Mouse (Mus musculus): ENCODE measurements around the gene Plekhm3. TPM values are rescaled to one million over a fixed set of nuclear protein-coding genes. Genes with fewer than 3 reads are reported as not detected.

Plekhm3 gene
- total and polyA plus RNA-seq, 2 experiments from 2014 or later = 5.3 to 13.2 TPM

GRCm38 (mm10) chr1:64946106-64946505, 10.5 kb downstream of the Plekhm3 start:
- no peak for DNase-seq
- Histone ChIP-seq H3K4me3 (ENCODE audit: low read depth, low read length) (no peak overlapping the region), H3K27me3 (ENCODE audit: insufficient read depth, low read length) (no peaks in the 10 kb centered on the region), H3K4me2 (ENCODE audit: low read depth) (no peak overlapping the region), H3K9me3 (ENCODE audit: low read length) (0 out of 2 replicates have a peak, but pooled peaks cover 3% of the 10 kb centered on the region), H3K4me1 (ENCODE audit: insufficient read depth) (no peaks in the 10 kb centered on the region), H3K27ac (ENCODE audit: low read depth, low read length) (no peak overlapping the region), H3K36me3 (ENCODE audit: insufficient read depth) (no peaks in the 10 kb centered on the region), H3K9ac (no peak overlapping the region)
- no peak for ATAC-seq
- TF ChIP-seq CTCF (IDR thresholded peaks at IDR 0.05; ENCODE audit: low read depth) = no peak
- 40% methylated on average over 4 of the region's 4 CpGs for WGBS

DNA sequence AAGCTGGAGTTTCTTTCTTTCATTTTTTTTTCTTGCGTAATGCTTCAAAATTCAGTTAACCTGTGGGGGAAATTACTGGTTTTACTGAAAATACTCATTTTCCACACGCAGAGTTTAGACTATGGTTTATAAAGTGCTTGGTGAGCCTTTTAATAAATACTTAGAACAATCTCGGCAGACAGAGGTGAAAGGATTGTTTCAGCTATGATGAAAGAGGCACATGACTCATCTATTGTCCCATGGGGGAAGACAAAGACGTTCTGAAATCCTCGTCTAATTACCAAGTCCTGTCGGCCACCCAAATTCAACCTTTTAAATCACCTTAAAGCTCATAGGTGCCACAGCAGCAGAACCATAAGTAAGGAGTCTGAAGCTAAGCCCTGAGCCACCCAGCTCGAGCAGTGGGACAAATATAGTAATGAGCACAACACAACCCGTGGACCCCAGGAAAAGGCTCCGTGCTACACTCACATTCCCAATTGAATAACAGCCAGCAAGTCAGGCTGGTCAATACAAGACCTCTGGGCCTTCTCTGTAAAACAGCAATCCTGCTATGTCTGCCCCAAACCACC, 11.3 kb downstream of the Plekhm3 start:
- H3K9ac ChIP-seq = no peak overlapping the region
- no peaks in the 10 kb centered on the region for H3K36me3 ChIP-seq (ENCODE audit: insufficient read depth)
- no peak overlapping the region for H3K27ac ChIP-seq (ENCODE audit: low read depth, low read length)
- no peak overlapping the region for H3K4me3 ChIP-seq (ENCODE audit: low read depth, low read length)
- TF ChIP-seq CTCF (IDR thresholded peaks at IDR 0.05; ENCODE audit: low read depth) = no peak
- H3K9me3 ChIP-seq (ENCODE audit: low read length) = 0 out of 2 replicates have a peak, but pooled peaks cover 3% of the 10 kb centered on the region
- WGBS = 53% methylated on average over 9 of the region's 9 CpGs
- ATAC-seq = no peak
- DNase-seq = no peak
- H3K4me1 ChIP-seq (ENCODE audit: insufficient read depth) = no peaks in the 10 kb centered on the region
- no peaks in the 10 kb centered on the region for H3K27me3 ChIP-seq (ENCODE audit: insufficient read depth, low read length)
- H3K4me2 ChIP-seq (ENCODE audit: low read depth) = no peak overlapping the region

DNA sequence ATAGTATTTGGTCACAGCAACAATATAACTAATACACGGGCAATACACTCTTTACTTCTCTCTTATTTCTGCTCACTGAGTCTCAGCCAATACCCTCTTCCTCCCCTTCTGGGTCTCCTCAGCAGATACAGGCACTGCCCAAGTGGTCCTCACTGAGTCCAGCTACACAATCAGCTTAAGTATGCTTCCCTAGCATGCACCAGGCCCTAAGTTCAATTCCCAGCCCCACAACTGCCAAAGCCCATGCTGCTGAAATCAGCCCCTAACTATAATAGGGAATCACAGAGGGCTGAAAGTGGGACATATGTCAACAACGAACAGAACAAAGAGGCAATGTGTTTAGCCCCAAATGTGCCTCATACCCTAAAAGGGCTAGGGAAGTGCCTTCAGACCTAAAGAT, 11.9 kb downstream of the Plekhm3 start:
- ATAC-seq = no peak

DNA sequence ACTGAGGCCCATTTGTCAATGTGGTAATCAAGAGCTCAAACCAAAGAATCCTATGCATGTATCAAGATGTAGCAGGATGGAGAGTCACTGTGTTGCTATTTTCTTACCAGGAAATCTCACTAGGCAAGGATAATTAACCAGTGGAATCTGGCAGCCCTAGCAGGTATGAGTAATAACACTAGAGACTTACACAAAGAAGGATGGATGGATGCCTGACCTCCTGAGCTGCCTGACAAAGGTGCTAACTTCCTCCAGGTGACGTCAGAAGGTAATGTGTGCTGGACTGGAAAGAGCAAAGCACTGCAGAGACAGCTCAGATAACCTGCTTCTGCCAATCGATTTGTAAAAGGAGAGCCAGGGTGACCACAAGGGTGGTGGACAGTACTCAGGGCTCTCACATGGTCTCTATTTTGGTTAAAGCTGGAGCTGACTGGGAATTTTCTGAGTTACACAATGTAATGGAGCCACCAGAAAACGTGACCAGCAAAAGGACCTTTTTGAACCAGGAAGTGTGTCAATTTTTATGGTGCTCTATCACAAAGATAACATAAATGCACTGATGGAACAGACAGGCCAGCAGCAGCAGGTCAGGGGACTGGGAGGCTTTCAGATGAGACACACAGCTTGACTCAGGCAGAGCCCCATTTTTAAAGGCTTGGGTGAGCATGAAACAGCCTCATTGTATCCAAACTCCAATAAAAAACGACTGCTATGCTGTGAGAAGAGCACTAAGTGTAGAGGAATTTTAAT, 14.4 kb downstream of the Plekhm3 start:
- WGBS = 69% methylated on average over 4 of the region's 4 CpGs

More for the DNA sequence above, 11.9 kb downstream of the Plekhm3 start:
- Histone ChIP-seq H3K4me1 (ENCODE audit: insufficient read depth) (no peaks in the 10 kb centered on the region), H3K9me3 (ENCODE audit: low read length) (0 out of 2 replicates have a peak, but pooled peaks cover 3% of the 10 kb centered on the region), H3K4me3 (ENCODE audit: low read depth, low read length) (no peak overlapping the region), H3K27ac (ENCODE audit: low read depth, low read length) (no peak overlapping the region), H3K36me3 (ENCODE audit: insufficient read depth) (no peaks in the 10 kb centered on the region), H3K27me3 (ENCODE audit: insufficient read depth, low read length) (no peaks in the 10 kb centered on the region), H3K9ac (no peak overlapping the region), H3K4me2 (ENCODE audit: low read depth) (no peak overlapping the region)
- DNase-seq = no peak
- WGBS = 82% methylated on average over 2 of the region's 2 CpGs
- no peak for TF ChIP-seq CTCF (IDR thresholded peaks at IDR 0.05; ENCODE audit: low read depth)

GRCm38 (mm10) chr1:64938907-64939306, 17.7 kb downstream of the Plekhm3 start:
- no peak for ATAC-seq
- 77% methylated on average over 7 of the region's 7 CpGs for WGBS
- Histone ChIP-seq H3K36me3 (ENCODE audit: insufficient read depth) (peaks cover 11% of the 10 kb centered on the region), H3K4me2 (ENCODE audit: low read depth) (no peak overlapping the region), H3K9ac (no peak overlapping the region), H3K27ac (ENCODE audit: low read depth, low read length) (no peak overlapping the region), H3K9me3 (ENCODE audit: low read length) (0 out of 2 replicates have a peak, but pooled peaks cover 2% of the 10 kb centered on the region), H3K4me1 (ENCODE audit: insufficient read depth) (no peaks in the 10 kb centered on the region), H3K4me3 (ENCODE audit: low read depth, low read length) (no peak overlapping the region), H3K27me3 (ENCODE audit: insufficient read depth, low read length) (no peaks in the 10 kb centered on the region)
- DNase-seq = no peak
- no peak for TF ChIP-seq CTCF (IDR thresholded peaks at IDR 0.05; ENCODE audit: low read depth)

More for the DNA sequence above, 14.4 kb downstream of the Plekhm3 start:
- DNase-seq (no peak), ATAC-seq (no peak)
- no peak overlapping the region for H3K4me3 ChIP-seq (ENCODE audit: low read depth, low read length)
- no peak overlapping the region for H3K4me2 ChIP-seq (ENCODE audit: low read depth)
- no peaks in the 10 kb centered on the region for H3K4me1 ChIP-seq (ENCODE audit: insufficient read depth)
- no peak overlapping the region for H3K27ac ChIP-seq (ENCODE audit: low read depth, low read length)
- no peak overlapping the region for H3K9ac ChIP-seq
- TF ChIP-seq CTCF (IDR thresholded peaks at IDR 0.05; ENCODE audit: low read depth) = no peak
- 0 out of 2 replicates have a peak, but pooled peaks cover 3% of the 10 kb centered on the region for H3K9me3 ChIP-seq (ENCODE audit: low read length)
- peaks cover 5% of the 10 kb centered on the region for H3K36me3 ChIP-seq (ENCODE audit: insufficient read depth)
- no peaks in the 10 kb centered on the region for H3K27me3 ChIP-seq (ENCODE audit: insufficient read depth, low read length)

GRCm38 (mm10) chr1:64937692-64938091, 18.9 kb downstream of the Plekhm3 start:
- WGBS = 95% methylated on average over 10 of the region's 10 CpGs
- no peak overlapping the region for H3K4me3 ChIP-seq (ENCODE audit: low read depth, low read length)
- H3K27me3 ChIP-seq (ENCODE audit: insufficient read depth, low read length) = no peaks in the 10 kb centered on the region
- H3K9me3 ChIP-seq (ENCODE audit: low read length) = no peaks in the 10 kb centered on the region
- H3K4me1 ChIP-seq (ENCODE audit: insufficient read depth) = no peaks in the 10 kb centered on the region
- H3K27ac ChIP-seq (ENCODE audit: low read depth, low read length) = no peak overlapping the region
- ATAC-seq = no peak
- TF ChIP-seq CTCF (IDR thresholded peaks at IDR 0.05; ENCODE audit: low read depth) = no peak
- peaks cover 11% of the 10 kb centered on the region for H3K36me3 ChIP-seq (ENCODE audit: insufficient read depth)
- H3K9ac ChIP-seq = no peak overlapping the region
- H3K4me2 ChIP-seq (ENCODE audit: low read depth) = no peak overlapping the region
- DNase-seq = no peak

- H3K4me1 ChIP-seq (ENCODE audit: insufficient read depth) = no peaks in the 10 kb centered on the region
- no peak overlapping the region for H3K27ac ChIP-seq (ENCODE audit: low read depth, low read length)
- H3K9me3 ChIP-seq (ENCODE audit: low read length) = no peaks in the 10 kb centered on the region
- H3K36me3 ChIP-seq (ENCODE audit: insufficient read depth) = peaks cover 11% of the 10 kb centered on the region
- ATAC-seq = no peak
- H3K9ac ChIP-seq = no peak overlapping the region
- no peak overlapping the region for H3K4me3 ChIP-seq (ENCODE audit: low read depth, low read length)
- WGBS = 94% methylated on average over 1 of the region's 1 CpGs
- DNase-seq = no peak
- no peaks in the 10 kb centered on the region for H3K27me3 ChIP-seq (ENCODE audit: insufficient read depth, low read length)
- TF ChIP-seq CTCF (IDR thresholded peaks at IDR 0.05; ENCODE audit: low read depth) = no peak
- H3K4me2 ChIP-seq (ENCODE audit: low read depth) = no peak overlapping the region
Observed at GRCm38 (mm10) chr1:64932921-64933320, 23.7 kb downstream of the Plekhm3 start.
